Mouse (Mus musculus): Measurements from ENCODE around the gene Fads1. TPM values are rescaled to one million over a fixed set of nuclear protein-coding genes. Genes with fewer than 3 reads are reported as not detected.

Gene Fads1
- polyA plus RNA-seq (2017; shearing (Covaris generic)), result 11.5 TPM

GRCm38 (mm10) chr19:10182670-10183298 is at the start of gene Fads1:
Fads1 (plus strand) TSS chr19:10182888.

GRCm38 (mm10) chr19:10203848-10204615 is 21.3 kb downstream of the Fads1 start, which contains the start of the genes Tmem258 and Fen1:
Tmem258 (plus strand) TSS chr19:10204014.
Fen1 (minus strand) TSS chr19:10204169.

GRCm38 (mm10) chr19:10240654-10241305 is 58.1 kb downstream of the Fads1 start, which contains the start of gene Myrf:
Myrf (minus strand) TSS chr19:10240748.

Other genes with a start within 250 kb of the Fads1 start
- gene Fth1, start 202.3 kb upstream of the Fads1 start, polyA plus RNA-seq (2017; shearing (Covaris generic)), result 2,025 TPM
- 0.26 TPM for gene Best1, start 181.3 kb upstream of the Fads1 start, polyA plus RNA-seq (2017; shearing (Covaris generic))
- 1.6 TPM for gene Rab3il1, start 181.2 kb upstream of the Fads1 start, polyA plus RNA-seq (2017; shearing (Covaris generic))
- not detected for gene Fads3, start 141.3 kb upstream of the Fads1 start, polyA plus RNA-seq (2017; shearing (Covaris generic))
- 0.60 TPM for gene Fads2, start 81.1 kb upstream of the Fads1 start, polyA plus RNA-seq (2017; shearing (Covaris generic))
- 341 TPM for gene Tmem258, start 21.1 kb downstream of the Fads1 start, polyA plus RNA-seq (2017; shearing (Covaris generic))
- gene Fen1, start 21.3 kb downstream of the Fads1 start, polyA plus RNA-seq (2017; shearing (Covaris generic)), result 47.1 TPM
- gene Myrf, start 57.9 kb downstream of the Fads1 start, polyA plus RNA-seq (2017; shearing (Covaris generic)), result not detected
- 0.11 TPM for gene Dagla, start 122.0 kb downstream of the Fads1 start, polyA plus RNA-seq (2017; shearing (Covaris generic))
- not detected for gene Syt7, start 206.2 kb downstream of the Fads1 start, polyA plus RNA-seq (2017; shearing (Covaris generic))